In genomic region chr12:57444281-57444903, GRCm38 (mm10) we compare ENCODE assay signal across 13 mouse cellular contexts.
DNase-seq lines count a peak whose midpoint lies in the region; ATAC-seq and TF ChIP-seq lines count a peak whose summit lies in the region.
"Had no signal": no experiment of that assay in that cellular context is flagged by ENCODE, and none has a peak within 500 bp of the region (broad histone marks: within the 10 kb centered on the region; RNA-seq: fewer than 3 reads in every experiment).

No protein-coding gene starts in this region.

- TF ChIP-seq EP300 in liver, postnatal 0 days (IDR thresholded peaks at IDR 0.05; ENCODE audit: low read depth), result peak; percentile 75

- no peak overlapping the region for H3K4me2 ChIP-seq in intestine, embryonic 14.5 days (ENCODE audit: low read length)
- H3K4me2 ChIP-seq in liver, postnatal 0 days (ENCODE audit: low read depth, low read length), result peak overlapping the region; percentile 11
- H3K4me2 ChIP-seq: heart, embryonic 11.5 days; kidney, embryonic 15.5 days had no signal

- H3K4me1 ChIP-seq in intestine, embryonic 14.5 days (replicated peaks; ENCODE audit: control insufficient read depth, insufficient read depth, low read length), result no peaks in the 10 kb centered on the region
- H3K4me1 ChIP-seq in liver, postnatal 0 days (ENCODE audit: insufficient read depth), result peaks cover 7% of the 10 kb centered on the region; the same call in 1 of the 2 replicates
- H3K4me1 ChIP-seq: kidney, embryonic 15.5 days had no signal

- WGBS in intestine, embryonic 14.5 days, result 55% methylated on average over 10 of the region's 10 CpGs
- WGBS in liver, postnatal 0 days (ENCODE audit: insufficient replicate concordance), result 59% methylated on average over 10 of the region's 10 CpGs

- TF ChIP-seq CTCF in liver, postnatal 0 days (IDR thresholded peaks at IDR 0.05; ENCODE audit: low read depth), result no peak

- H3K9ac ChIP-seq in intestine, embryonic 14.5 days (ENCODE audit: low read length), result no peak overlapping the region
- no peak overlapping the region for H3K9ac ChIP-seq in liver, postnatal 0 days (replicated peaks)
- H3K9ac ChIP-seq: kidney, embryonic 15.5 days had no signal

- peak; percentile 81; the same call in 1 of the 2 replicates for ATAC-seq in intestine, embryonic 14.5 days (replicated peaks; ENCODE audit: low FRiP score, low TSS enrichment, low read depth)
- peak; percentile 91 for ATAC-seq in liver, postnatal 0 days
- ATAC-seq in megakaryocyte progenitor cell, adult 5-6 weeks (replicated peaks; ENCODE audit: poor library complexity), result peak; percentile 84
- ATAC-seq in inflammation-experienced regulatory T-cells, adult 6 months, result no peak

- H3K27me3 ChIP-seq in intestine, embryonic 14.5 days (replicated peaks; ENCODE audit: control insufficient read depth, insufficient read depth, low read length), result no peaks in the 10 kb centered on the region
- no peaks in the 10 kb centered on the region for H3K27me3 ChIP-seq in liver, postnatal 0 days (ENCODE audit: insufficient read depth, low read length)
- H3K27me3 ChIP-seq: kidney, embryonic 15.5 days had no signal

- H3K36me3 ChIP-seq in intestine, embryonic 14.5 days (ENCODE audit: control insufficient read depth, insufficient read depth, low read length), result no peaks in the 10 kb centered on the region
- no peaks in the 10 kb centered on the region for H3K36me3 ChIP-seq in liver, postnatal 0 days (replicated peaks; ENCODE audit: insufficient read depth, low read length)
- H3K36me3 ChIP-seq: kidney, embryonic 15.5 days had no signal

- no peak overlapping the region for H3K4me3 ChIP-seq in intestine, embryonic 14.5 days (ENCODE audit: low read depth, low read length)
- H3K4me3 ChIP-seq in liver, postnatal 0 days (ENCODE audit: low read depth, low read length), result no peak overlapping the region
- H3K4me3 ChIP-seq: kidney, embryonic 15.5 days had no signal

- no peak overlapping the region for H3K27ac ChIP-seq in intestine, embryonic 14.5 days (ENCODE audit: low read depth)
- peak overlapping the region; percentile 81 for H3K27ac ChIP-seq in liver, postnatal 0 days (ENCODE audit: low read depth)
- H3K27ac ChIP-seq: kidney, embryonic 15.5 days had no signal

- no peaks in the 10 kb centered on the region for H3K9me3 ChIP-seq in intestine, embryonic 14.5 days (ENCODE audit: control insufficient read depth, low read length)
- H3K9me3 ChIP-seq in liver, postnatal 0 days (ENCODE audit: low read length), result no peaks in the 10 kb centered on the region
- H3K9me3 ChIP-seq: kidney, embryonic 15.5 days had no signal

- peak; percentile 1 to 4 for DNase-seq in adrenal gland, postnatal 36 days
- DNase-seq in adrenal gland, postnatal 25 days, result no peak
- no peak for DNase-seq in intestine, embryonic 14.5 days (ENCODE audit: low spot score)
- peak; percentile 60 for DNase-seq in liver, postnatal 0 days
- no peak for DNase-seq in left cerebral cortex, adult 9 months (ENCODE audit: low spot score in 2 of 2)
- no peak for DNase-seq in kidney, postnatal 4 days
- DNase-seq: B cell, adult 2 months; cerebellum, adult 11 months; spleen, adult 18-20 months had no signal

Comparison
In these comparisons a context has a peak if more than half of its experiments do, and no peak if none do; other contexts are left out.
1. DNase-seq: peak in adrenal gland, postnatal 36 days (2 of 2) and liver, postnatal 0 days (single experiment); none in adrenal gland, postnatal 25 days (single experiment), intestine, embryonic 14.5 days (single experiment), left cerebral cortex, adult 9 months (0 of 2) and kidney, postnatal 4 days (0 of 2).